Mouse (Mus musculus) heart, postnatal 0 days (tissue): ENCODE measurements around the gene Il34.

Experiments used
- CTCF ChIP-seq: IDR thresholded peaks from 2 replicates; pipeline ENCODE4 v1.5.1; 2016; ENCODE audit warnings: antibody characterized with exemption, control low read depth, low read depth
- EP300 ChIP-seq: IDR thresholded peaks from 2 replicates; pipeline ENCODE4 v1.6.1; 2016; ENCODE audit warnings: antibody characterized with exemption, low read depth

DNA sequence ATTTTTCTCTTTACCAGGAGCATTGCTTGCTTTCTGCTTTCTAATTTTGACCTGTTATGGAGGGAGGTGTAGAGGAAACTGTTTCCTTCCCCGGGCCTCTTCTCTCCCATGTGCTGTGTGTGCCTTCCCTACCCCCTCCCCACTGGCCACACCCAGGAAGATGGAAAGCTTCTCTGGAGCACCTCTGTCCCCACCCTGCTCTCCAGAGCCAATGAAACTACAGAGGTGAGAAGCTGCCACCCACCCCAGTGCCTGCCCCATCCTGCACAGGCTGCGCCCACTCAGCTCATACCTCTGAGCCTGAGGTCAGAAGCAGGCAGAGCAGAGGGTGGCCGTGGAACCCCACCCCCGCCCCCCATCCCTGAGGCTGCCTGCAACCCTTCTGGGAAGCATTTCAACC lies 51.0 kb downstream of the Il34 start:
- TF ChIP-seq CTCF (no peak), EP300 (no peak)
